Mouse (Mus musculus): ENCODE data around the gene Mtfmt. TPM values are rescaled to one million over a fixed set of nuclear protein-coding genes. Genes with fewer than 3 reads are reported as not detected.

Mtfmt gene
- polyA plus RNA-seq, 1 experiment, result 22.4 TPM

- Histone ChIP-seq H3K27me3 (ENCODE audit: control insufficient read depth, insufficient read depth, low read length, poor library complexity, severe bottlenecking) (no peaks in the 10 kb centered on the region), H3K4me3 (ENCODE audit: low read depth, low read length) (no peak overlapping the region)
- TF ChIP-seq EP300 (IDR thresholded peaks at IDR 0.05; ENCODE audit: insufficient read depth, low read depth, low read length), result no peak
Observed at GRCm38 (mm10) chr9:65492851-65493250, 57.3 kb downstream of the Mtfmt start.

GRCm38 (mm10) chr9:65502146-65502545 is 66.6 kb downstream of the Mtfmt start:
- H3K9me3 ChIP-seq (replicated peaks; ENCODE audit: control insufficient read depth, insufficient read depth, low read length, poor library complexity, severe bottlenecking), result no peaks in the 10 kb centered on the region
- H3K27ac ChIP-seq (ENCODE audit: insufficient read depth, low read length), result no peak overlapping the region
- H3K4me1 ChIP-seq (ENCODE audit: control insufficient read depth, insufficient read depth, low read length), result no peaks in the 10 kb centered on the region
- no peak overlapping the region for H3K4me3 ChIP-seq (ENCODE audit: low read depth, low read length)
- H3K9ac ChIP-seq (ENCODE audit: low read depth, poor library complexity, severe bottlenecking), result no peak overlapping the region
- no peaks in the 10 kb centered on the region for H3K36me3 ChIP-seq (ENCODE audit: control insufficient read depth, insufficient read depth, low read length, poor library complexity, severe bottlenecking)
- TF ChIP-seq CTCF (IDR thresholded peaks at IDR 0.05; ENCODE audit: low read depth, low read length) (peak; percentile 61), POLR2A (IDR thresholded peaks at IDR 0.05; ENCODE audit: insufficient read depth, low read length) (no peak), EP300 (IDR thresholded peaks at IDR 0.05; ENCODE audit: insufficient read depth, low read depth, low read length) (no peak)
- H3K27me3 ChIP-seq (ENCODE audit: control insufficient read depth, insufficient read depth, low read length, poor library complexity, severe bottlenecking), result no peaks in the 10 kb centered on the region

More at GRCm38 (mm10) chr9:65492851-65493250, 57.3 kb downstream of the Mtfmt start:
- Histone ChIP-seq H3K4me1 (ENCODE audit: control insufficient read depth, insufficient read depth, low read length) (no peaks in the 10 kb centered on the region), H3K27ac (ENCODE audit: insufficient read depth, low read length) (no peak overlapping the region), H3K9ac (ENCODE audit: low read depth, poor library complexity, severe bottlenecking) (no peak overlapping the region), H3K36me3 (ENCODE audit: control insufficient read depth, insufficient read depth, low read length, poor library complexity, severe bottlenecking) (no peaks in the 10 kb centered on the region), H3K9me3 (replicated peaks; ENCODE audit: control insufficient read depth, insufficient read depth, low read length, poor library complexity, severe bottlenecking) (no peaks in the 10 kb centered on the region)

Other genes with a start within 250 kb of the Mtfmt start
- gene Parp16, start 240.4 kb upstream of the Mtfmt start, polyA plus RNA-seq (2011; ENCODE audit: insufficient read depth, insufficient read length, low read depth, missing spikeins), result 5.7 and 7.1 TPM in 2 replicates
- gene Cilp, start 170.6 kb upstream of the Mtfmt start, polyA plus RNA-seq (2011; ENCODE audit: insufficient read depth, insufficient read length, low read depth, missing spikeins), result 0.15 and 0.17 TPM in 2 replicates
- gene Clpx, start 141.5 kb upstream of the Mtfmt start, polyA plus RNA-seq (2011; ENCODE audit: insufficient read depth, insufficient read length, low read depth, missing spikeins), result 29.6 and 31.5 TPM in 2 replicates
- gene Pdcd7, start 89.7 kb upstream of the Mtfmt start, polyA plus RNA-seq (2011; ENCODE audit: insufficient read depth, insufficient read length, low read depth, missing spikeins), result 31.1 and 37.7 TPM in 2 replicates
- 1.5 and 1.8 TPM in 2 replicates for gene Ubap1l, start 74.7 kb upstream of the Mtfmt start, polyA plus RNA-seq (2011; ENCODE audit: insufficient read depth, insufficient read length, low read depth, missing spikeins)
- gene Kbtbd13, start 44.1 kb upstream of the Mtfmt start, polyA plus RNA-seq (2011; ENCODE audit: insufficient read depth, insufficient read length, low read depth, missing spikeins), result 0.27 and 0.52 TPM in 2 replicates
- gene Rasl12, start 37.3 kb upstream of the Mtfmt start, polyA plus RNA-seq (2011; ENCODE audit: insufficient read depth, insufficient read length, low read depth, missing spikeins), result 0.33 and 0.40 TPM in 2 replicates
- gene Slc51b, start 12.8 kb upstream of the Mtfmt start, polyA plus RNA-seq (2011; ENCODE audit: insufficient read depth, insufficient read length, low read depth, missing spikeins), result not detected in 2 replicates
- 50.8 and 52.8 TPM in 2 replicates for gene Spg21, start 25.2 kb downstream of the Mtfmt start, polyA plus RNA-seq (2011; ENCODE audit: insufficient read depth, insufficient read length, low read depth, missing spikeins)
- gene Ankdd1a, start 84.4 kb downstream of the Mtfmt start, polyA plus RNA-seq (2011; ENCODE audit: insufficient read depth, insufficient read length, low read depth, missing spikeins), result not detected in 2 replicates
- gene Plekho2, start 144.3 kb downstream of the Mtfmt start, polyA plus RNA-seq (2011; ENCODE audit: insufficient read depth, insufficient read length, low read depth, missing spikeins), result 6.1 and 6.2 TPM in 2 replicates
- gene Pif1, start 151.4 kb downstream of the Mtfmt start, polyA plus RNA-seq (2011; ENCODE audit: insufficient read depth, insufficient read length, low read depth, missing spikeins), result 27.7 and 32.3 TPM in 2 replicates
- 162 and 174 TPM in 2 replicates for gene Rbpms2, start 193.9 kb downstream of the Mtfmt start, polyA plus RNA-seq (2011; ENCODE audit: insufficient read depth, insufficient read length, low read depth, missing spikeins)
- 69.0 and 81.5 TPM in 2 replicates for gene Oaz2, start 232.2 kb downstream of the Mtfmt start, polyA plus RNA-seq (2011; ENCODE audit: insufficient read depth, insufficient read length, low read depth, missing spikeins)